Mouse (Mus musculus) common myeloid progenitor, adult 5-6 weeks (primary cell): ENCODE data around the gene Gorasp1. TPM values are rescaled to one million over a fixed set of nuclear protein-coding genes. Genes with fewer than 3 reads are reported as not detected.

ENCODE experiments used
- ATAC-seq: replicated peaks from 2 replicates; pipeline ENCODE4 v1.8.0; 2016; ENCODE audit warnings: low read depth, mild to moderate bottlenecking, moderate TSS enrichment, inconsistent platforms; ENCODE audit not compliant: poor library complexity, severe bottlenecking
- total RNA-seq: library from RNA; stranded (forward); fragments of 200-1000, 187-1606 nt; gene quantifications from 2 replicates; pipeline ENCODE4 v1.2.3, GENCODE M21; 2017

The Gorasp1 gene
- total RNA-seq, 1 experiment from 2014 or later = 6.3 TPM

DNA sequence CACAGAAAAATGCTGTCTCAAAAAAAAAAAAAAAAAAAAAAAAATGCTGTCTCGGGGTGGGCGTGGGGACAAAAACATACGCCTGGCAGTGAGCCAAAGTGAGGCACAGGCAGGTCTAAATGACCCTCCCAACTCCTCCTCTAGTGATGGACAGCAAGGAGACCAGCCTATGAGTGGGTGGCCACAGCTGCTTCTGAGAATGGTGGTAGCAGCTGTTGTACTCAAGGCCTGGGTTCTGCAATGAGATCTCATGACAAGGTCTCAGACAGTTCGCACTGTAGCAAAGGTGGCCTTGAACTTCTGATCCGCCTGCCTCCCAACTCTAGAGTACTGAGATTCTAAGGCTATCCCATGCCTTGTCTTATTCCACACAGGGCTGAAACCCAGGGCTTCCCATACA is 4.0 kb upstream of the Gorasp1 start:
- ATAC-seq = no peak

DNA sequence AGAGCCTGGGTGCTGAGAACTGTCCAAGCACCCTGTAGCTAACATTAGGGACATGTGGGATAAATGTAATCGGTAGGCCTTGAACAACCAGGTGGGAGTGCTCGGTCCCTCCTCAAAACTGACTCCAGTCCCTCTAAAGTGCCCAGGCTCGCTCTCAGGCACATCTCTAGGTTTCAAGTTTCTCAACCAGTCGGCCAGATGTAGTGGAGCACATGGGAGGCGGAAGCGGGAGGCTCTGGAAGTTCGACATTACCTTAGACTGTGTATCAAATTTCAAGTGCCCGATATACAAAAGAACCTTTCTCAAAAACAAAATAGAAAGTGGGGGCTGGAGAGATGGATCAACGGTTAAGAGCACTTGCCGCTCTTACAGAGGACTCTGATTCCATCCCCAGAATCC is 2.3 kb upstream of the Gorasp1 start:
- ATAC-seq = no peak

DNA sequence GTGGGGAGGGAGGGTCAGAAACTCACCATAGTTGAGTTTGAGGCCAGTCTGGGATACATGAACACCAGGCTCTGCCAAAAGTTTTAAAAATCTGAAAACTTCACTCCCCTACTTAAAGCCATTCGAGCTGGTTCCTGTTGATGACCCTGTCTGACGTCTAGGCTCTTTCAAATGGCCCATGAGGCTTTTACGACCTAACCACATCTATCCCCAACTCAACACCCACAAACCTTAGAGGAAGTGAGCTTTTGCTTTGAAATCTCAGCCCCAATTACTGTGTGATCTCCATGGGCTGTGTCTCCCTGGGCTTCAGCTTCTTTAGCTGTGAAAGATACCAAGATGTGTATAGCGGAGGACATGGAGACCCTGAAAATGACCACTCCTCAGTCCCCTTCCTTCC is 1.1 kb upstream of the Gorasp1 start:
- ATAC-seq = peak; percentile 50

DNA sequence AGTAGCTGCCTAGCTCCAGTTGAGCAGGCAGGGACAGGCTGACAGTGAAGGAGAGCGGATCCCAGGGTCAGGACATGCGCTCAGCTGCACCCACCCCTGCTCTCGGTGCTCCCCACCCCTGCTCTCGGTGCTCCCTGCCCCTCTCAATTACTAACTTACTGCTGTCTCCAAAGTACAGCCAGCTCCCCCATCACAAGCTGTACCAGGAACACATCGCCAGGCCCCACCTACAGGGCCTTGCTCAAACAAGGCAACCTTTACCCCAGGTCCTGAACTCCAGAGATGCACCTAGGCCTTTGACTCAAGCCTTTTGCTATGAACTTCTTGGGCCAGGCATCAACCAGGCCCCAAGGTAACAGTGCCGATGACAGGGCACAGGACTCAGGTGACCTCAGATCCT is 3.7 kb downstream of the Gorasp1 start:
- ATAC-seq = no peak

DNA sequence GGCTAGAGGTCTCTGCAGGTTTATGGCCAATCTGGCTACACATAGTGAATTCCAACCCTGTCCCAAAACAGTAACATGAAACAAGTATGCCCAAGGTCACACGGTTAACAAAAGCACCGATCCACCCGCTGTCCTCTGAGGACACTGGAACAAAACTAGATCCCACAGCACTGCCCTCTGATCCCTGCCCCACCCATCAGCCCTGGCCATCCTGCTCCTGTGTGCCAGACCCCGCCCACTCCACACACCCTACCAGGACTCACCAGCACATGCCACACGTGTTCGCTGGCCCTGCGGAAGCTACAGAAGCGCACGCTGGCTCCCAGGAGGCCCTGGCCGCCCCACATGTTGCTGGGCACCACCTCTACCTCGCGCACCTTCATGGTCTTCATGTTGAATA is 5.0 kb downstream of the Gorasp1 start:
- no peak for ATAC-seq

DNA sequence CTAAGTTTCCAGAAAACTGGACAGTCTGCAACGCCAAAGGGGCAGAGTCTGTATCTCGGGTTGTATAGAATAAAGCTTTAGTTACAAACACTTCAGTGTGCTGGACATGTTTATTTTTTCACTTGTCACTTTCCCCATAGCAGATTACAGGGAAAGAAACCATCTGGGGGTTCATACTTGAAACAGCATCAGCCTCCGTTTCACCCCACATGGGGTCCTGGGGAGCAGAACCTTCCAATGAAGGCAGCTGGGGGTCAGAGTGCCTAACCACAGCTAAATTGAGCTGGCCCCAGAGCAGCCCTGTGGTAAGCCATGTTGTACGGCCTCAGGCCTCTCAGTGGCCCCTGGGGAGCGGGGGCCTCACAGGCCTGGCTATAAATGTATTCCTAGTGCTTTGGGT is 10.9 kb downstream of the Gorasp1 start:
- no peak for ATAC-seq

DNA sequence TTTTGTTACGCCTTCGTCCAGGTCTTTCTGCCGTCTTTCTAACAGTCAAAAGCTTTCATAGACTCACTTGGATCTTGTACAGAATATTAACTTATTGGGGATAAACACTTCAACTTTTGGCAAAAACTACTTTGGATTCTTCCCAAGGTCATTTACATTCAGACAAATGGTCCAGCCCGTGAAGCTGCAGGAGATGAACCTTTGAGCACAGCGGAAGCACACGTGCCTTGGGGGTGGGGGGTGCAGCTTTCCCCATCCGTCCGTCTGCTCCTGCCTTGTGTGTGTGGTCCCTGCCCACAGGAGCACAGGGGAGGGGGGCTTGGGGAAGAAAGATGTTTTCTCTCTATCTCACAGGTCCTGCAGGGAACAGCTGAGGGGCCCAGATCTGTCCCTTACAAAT is 11.6 kb downstream of the Gorasp1 start:
- ATAC-seq = no peak

DNA sequence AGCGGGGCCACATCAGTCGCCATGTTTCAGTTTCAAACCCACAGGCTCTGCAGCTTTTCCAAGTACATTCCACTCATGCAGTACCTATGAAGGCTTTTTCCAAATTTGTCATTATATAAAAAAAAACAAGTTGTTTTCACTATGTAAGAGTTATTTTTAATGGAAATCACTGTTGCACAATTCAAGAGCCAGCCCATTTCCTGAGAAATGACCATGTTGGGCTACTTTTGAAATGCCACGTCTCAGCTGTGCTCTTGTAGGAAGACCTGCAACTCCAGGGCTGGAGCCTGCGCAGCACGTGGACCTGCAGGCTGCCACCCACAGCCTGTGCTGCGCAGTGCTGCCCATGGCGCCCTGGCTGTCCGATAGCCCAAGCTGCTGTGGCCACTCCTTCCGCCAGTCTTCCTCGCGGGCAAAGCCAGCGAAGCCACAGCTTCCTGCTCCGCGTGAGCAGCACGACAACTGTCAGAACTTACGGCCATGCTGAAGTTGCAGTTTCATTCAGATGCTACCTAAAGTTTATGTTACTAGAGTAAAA is 12.2 kb downstream of the Gorasp1 start:
- peak; percentile 87 for ATAC-seq

DNA sequence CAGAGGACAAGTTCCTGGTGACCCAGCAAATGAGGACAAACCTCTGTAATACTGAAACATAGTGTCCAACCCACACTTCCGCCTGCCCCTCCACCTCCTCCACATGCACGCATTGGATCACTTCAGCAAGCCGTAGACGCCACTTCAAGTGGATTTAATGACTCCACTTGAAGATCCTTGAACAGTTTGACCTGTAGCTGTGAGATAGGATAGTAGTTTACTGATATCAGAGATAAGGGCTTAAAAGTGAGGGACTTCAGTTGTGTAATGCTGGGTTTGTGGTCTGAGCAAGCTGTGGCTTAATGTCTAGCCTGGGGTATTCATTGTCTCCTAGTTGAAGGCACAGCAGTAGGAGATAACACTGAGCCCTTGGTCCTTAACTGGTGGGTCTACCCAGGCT is 13.9 kb downstream of the Gorasp1 start:
- no peak for ATAC-seq

DNA sequence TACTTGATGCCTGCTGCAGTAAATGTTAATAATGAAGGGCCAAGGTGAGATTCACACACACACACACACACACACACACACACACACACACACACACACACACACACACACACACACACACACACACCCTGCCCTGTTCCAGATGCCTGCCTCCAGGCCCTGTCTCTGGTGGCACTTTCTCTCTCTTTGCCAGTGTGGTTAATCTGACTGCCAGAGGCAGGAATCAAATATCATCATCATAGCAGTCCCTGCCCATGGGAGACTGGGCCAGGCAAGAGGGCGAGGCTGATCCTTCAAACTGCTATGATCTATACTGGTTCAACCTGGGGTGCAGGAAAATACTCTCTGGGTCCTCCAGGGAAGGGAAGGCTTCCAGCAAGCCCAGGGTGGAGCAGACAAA is 17.5 kb downstream of the Gorasp1 start:
- no peak for ATAC-seq

DNA sequence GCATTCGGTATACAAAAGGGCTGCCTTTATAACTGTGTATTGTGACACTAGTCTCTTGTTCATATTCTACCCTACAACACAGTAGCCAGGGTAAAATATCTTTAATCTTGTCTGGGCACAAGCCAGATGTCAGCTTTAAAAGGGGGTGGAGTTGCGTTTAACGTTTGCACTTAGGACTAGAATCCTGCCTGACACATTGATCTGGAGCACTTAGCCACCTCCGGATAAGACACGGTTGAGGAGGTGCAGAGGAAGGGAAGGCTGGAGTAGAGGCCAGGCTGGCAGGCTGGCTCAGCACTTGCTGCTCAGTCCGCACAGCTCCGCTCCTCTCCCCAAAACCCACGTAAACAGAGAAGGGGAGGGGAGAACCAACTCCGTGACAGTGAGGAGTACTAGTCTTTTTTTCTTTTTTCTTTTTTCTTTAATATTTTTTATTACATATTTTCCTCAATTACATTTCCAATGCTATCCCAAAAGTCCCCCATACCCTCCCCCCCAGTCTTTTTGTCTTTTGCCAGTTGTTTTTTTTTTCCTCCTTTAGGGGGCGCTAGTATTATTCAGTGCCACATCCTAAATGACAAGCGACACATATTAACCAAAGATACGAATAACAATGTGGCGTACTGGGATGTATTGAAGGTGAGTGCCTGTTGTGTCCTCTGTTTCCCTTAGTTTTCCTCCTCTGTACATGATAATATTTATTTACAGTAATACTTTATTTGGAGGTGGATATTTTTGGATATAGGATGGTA is 24.1 kb downstream of the Gorasp1 start:
- ATAC-seq = no peak

DNA sequence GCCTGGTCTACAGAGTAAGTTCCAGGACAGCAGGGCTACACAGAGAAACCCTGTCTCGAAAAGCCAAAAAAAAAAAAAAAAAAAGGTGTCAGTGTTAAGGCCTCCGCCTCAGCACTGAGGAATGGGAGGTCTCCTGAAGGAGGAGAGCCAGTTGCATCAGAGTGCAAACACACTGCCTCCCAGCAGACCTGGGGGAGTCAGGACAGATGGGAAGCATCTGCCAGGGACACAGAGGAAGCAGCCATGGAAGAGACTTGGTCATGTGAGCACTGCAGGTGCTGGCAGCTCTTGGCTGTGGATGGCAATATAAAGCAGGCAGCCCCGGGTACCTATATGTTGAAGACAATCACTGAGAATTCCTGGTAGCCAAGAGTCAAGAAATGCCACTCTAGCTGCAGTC is 27.4 kb downstream of the Gorasp1 start:
- no peak for ATAC-seq

DNA sequence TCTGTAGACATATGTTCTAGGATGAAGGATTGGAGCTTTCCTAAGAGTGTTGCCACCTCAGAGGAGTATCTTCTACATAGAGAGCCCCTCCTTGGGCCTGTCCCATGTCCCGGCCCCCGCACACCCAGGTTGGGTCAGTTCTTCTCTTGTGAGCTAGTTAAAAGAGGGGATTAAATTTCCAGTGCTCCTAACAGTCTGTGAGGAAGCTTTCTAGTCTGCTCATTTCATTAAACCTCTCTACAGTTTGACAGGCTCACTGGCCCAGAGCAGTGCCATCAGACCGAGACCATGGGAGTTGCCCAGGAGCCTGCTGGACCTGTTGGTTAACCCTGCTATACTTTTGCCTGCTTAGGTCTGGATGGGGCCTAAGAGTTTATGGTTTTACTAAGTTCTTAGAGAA is 28.7 kb downstream of the Gorasp1 start:
- ATAC-seq = no peak

DNA sequence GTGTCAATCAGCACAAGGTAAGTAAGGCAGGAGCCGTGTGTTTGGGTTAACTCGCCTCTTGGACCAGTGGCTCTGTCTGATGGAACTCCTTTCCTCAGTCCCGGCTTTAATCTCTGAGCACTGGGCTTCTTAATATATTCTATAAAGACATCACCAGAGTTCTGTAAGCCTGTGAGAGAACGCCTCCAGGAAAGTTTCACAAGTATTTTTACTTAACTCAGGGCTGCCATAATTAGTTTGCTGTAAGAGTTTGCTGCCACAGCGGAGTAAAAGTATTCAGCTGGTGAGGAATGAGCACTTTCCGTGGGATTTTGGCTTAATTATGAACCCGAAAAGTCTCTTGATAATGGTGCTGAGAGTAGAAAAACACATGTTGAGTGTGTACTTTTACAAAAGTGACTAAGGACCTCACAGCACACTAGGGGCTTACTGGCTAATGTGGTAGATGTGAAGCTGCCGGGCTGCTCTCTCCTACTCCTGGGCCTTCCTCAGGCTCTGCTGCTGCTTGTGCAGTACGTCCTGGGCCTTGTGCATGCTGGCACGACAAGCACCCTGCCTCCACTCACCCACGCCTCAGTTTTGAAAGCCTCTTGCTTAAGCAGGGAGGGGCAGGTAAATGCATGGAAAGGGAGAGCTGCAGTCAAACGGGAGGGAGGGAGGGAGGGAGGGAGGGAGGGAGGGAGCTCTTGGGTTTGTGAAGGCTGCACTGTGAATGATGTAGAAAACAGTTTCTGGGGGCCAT is 34.8 kb downstream of the Gorasp1 start:
- ATAC-seq = no peak

DNA sequence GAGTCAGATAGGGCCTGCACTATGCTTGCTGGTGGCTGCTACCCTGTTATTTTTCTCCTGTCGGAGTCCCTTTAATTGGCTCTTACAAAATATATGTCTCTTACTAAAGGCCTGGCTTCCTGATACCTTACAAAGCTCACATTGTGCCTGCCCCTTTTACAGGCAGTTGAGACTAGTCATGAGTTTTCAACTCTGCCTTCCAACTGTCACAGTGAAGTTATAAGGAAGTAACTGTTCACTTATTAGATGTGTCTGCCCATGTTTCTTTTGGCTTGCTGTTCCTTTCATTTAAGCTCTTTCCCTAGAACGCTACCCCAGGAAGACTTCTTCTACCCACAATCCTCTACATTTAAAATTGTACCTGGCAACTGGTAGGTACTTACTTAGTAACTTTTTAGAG is 37.9 kb downstream of the Gorasp1 start:
- ATAC-seq = no peak

DNA sequence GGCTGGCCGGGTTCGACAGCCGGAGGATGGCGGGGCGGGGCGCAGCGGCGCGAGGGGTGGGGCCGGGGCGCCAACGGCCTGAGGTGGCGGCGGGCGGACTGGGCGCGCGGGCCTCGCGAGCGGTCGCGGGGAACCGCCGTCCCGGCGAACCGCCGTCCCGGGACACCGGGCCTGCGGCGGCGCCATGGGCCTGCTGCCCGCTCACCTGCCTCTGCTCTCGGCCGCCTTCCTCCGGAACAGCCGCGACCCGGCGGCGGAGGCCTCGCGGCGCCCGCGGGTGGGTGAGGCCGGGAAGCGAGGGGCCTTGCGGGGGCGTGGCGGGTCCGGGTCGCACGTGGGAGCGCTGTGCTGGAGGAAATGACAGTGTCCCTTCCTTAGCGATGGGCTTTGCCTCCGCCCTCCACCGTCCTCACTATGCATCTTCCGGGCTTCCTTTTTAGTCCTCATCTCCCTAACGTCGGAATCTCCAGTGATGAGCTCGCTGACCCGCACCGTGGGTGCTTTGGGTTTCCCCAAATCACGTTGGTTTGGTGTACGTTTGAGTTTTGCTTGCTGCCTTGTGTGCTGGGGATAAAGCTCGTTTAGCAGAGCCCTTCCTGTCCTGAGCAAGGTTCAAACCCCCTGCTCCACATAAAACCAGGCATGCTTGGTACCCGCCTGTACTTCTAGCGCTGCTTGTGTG is 42.2 kb downstream of the Gorasp1 start:
- peak; percentile 40 for ATAC-seq

DNA sequence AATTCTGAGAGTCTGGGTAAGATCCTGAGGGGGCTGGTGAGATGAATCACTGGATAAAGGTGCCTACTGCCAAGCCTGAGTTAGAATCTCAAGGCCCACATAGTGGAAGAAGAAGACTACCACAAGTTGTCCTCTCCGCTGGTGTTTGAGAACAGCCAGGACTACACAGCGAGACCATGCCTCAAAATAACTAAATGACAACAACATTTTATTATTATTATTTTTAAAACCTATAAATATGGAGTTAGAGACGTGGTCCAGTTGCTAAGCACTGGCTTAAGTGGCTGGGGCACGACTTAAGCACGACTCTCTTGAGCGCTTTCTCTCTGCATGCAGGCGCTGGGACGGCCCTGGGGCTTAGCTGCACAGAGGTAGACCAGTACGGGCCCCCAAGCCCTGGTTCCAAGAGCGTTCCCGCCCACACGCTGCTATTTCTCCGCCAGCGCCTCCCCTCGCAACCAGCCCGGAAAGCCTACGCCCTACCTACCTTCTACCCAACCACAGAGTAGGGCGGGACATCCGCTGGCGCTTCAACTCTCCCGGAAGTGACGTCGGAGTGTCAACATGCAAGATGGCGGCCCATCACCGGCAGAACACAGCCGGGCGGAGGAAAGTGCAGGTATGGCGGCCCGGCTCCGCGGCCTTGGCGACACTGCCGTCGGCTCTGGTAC is 42.9 kb downstream of the Gorasp1 start, which contains the start of gene Wdr48:
Gene Wdr48, plus strand, starts transcription at position 540 of the 671 bp plus-strand sequence.
- ATAC-seq = peak; percentile 98

DNA sequence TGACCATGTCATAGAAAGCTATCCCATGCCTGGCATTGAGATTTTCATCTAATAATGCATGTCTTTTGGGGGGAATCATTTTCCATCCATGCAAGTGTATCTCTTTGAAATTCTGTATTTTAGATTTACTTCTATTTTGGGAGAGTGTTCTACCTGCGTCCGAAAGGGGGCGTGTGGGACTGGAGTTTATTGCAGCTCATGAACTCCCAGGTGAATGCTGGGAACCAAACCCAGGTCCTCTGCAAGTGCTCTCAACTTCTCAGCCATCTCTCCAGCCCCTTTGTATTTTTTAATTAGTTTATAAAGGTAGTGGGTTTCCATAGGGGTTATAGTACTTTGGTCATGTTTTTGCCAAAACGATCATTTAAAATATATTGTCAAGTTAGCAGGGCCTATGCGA is 43.5 kb downstream of the Gorasp1 start:
- ATAC-seq = no peak

DNA sequence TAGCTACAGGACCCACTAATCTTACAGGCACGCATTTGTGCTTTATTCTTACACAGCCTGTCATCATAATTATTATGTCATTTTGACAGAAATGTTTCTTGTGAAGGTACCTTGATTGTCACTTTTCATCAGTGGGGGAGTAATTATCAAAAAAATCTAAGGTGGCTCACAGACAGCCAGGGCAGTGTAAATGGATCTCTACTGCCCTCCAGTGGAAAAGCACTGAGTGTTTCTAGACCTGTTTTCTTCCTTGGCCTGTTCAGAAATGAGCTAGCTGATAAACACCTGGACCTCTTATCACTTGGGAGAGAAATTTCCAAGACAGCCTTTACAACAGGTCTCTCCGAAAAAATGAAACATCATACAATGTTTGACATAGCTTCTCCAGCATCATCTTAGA is 46.7 kb downstream of the Gorasp1 start:
- ATAC-seq = 0 out of 2 replicates have a peak, but pooled peaks have one; percentile 36

DNA sequence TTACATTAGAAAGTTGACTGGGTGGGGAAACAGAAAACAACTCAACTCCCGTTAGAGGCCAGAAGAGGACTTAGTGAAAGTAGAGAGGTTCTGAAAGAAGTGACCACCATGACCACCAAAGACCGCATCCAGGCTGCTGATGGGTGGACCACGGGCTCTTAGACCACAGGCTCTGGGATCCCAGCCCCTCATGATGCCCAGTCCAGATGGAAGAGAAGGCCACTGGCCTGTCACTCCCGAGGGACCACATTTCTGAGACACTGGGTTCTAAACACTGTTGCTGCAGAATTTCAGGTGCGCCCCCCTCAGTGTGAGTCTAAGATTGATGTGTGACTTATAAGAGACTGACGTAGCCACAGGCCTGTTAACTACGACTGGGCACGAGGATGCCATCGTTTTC is 47.9 kb downstream of the Gorasp1 start:
- no peak for ATAC-seq
